Mouse (Mus musculus) myocyte (in vitro differentiated cells): ENCODE data around the gene Caskin1.

ENCODE experiments used
- CEBPB ChIP-seq: IDR thresholded peaks from 2 replicates; pipeline ENCODE4 v1.6.1; 2011; ENCODE audit warnings: mild to moderate bottlenecking, moderate library complexity; ENCODE audit not compliant: poor library complexity, insufficient read depth, severe bottlenecking
- E2F4 ChIP-seq: IDR thresholded peaks from one replicate; pipeline ENCODE4 v1.6.1; 2011; ENCODE audit warnings: mild to moderate bottlenecking, control low read depth, moderate library complexity; ENCODE audit not compliant: insufficient read depth
- MAX ChIP-seq: IDR thresholded peaks from one replicate; pipeline ENCODE4 v1.6.1; 2011; ENCODE audit warnings: low read depth, mild to moderate bottlenecking, control low read depth
- POLR2A ChIP-seq: IDR thresholded peaks from one replicate; pipeline ENCODE4 v1.6.1; 2011; ENCODE audit warnings: low read depth, mild to moderate bottlenecking, control low read depth, moderate library complexity; ENCODE audit not compliant: insufficient read length
- POLR2AphosphoS2 ChIP-seq: IDR thresholded peaks from one replicate; pipeline ENCODE4 v1.6.1; 2011; ENCODE audit warnings: low read depth, control low read depth; ENCODE audit not compliant: insufficient read length
- SRF ChIP-seq: IDR thresholded peaks from one replicate; pipeline ENCODE4 v1.6.1; 2011; ENCODE audit warnings: low read depth; ENCODE audit not compliant: control insufficient read depth, insufficient read length
- TCF12 ChIP-seq: IDR thresholded peaks from one replicate; pipeline ENCODE4 v1.6.1; 2011; ENCODE audit warnings: mild to moderate bottlenecking, control low read depth; ENCODE audit not compliant: poor library complexity, insufficient read depth, severe bottlenecking
- TCF3 ChIP-seq: IDR thresholded peaks from one replicate; pipeline ENCODE4 v1.6.1; 2011; ENCODE audit warnings: low read depth, control low read depth; ENCODE audit not compliant: insufficient read length
- USF1 ChIP-seq: IDR thresholded peaks from one replicate; pipeline ENCODE4 v1.6.1; 2011; ENCODE audit warnings: low read depth, mild to moderate bottlenecking, control low read depth, moderate library complexity

DNA sequence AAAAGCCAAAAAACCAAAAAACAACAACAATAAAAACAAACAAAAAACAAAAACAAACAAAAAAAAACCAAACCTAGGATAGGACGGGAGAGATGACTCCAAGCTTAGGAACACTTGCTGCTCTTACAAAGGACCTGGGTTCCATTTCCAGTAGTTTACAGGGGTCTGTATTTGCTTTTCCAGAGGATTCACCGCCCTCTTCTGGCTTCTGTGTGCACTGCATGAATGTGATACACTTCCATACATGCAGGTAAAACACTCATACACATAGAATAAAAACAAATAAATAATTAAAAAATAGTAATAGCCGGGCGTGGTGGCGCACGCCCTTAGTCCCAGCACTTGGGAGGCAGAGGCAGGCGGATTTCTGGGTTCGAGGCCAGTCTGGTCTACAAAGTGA, 50.5 kb downstream of the Caskin1 start:
- TF ChIP-seq SRF (no peak), POLR2AphosphoS2 (no peak), TCF12 (no peak), TCF3 (no peak), MAX (no peak), E2F4 (no peak), POLR2A (no peak), USF1 (no peak), CEBPB (no peak)
